Mouse (Mus musculus): Measurements from ENCODE around the gene Kcnq2.

DNA sequence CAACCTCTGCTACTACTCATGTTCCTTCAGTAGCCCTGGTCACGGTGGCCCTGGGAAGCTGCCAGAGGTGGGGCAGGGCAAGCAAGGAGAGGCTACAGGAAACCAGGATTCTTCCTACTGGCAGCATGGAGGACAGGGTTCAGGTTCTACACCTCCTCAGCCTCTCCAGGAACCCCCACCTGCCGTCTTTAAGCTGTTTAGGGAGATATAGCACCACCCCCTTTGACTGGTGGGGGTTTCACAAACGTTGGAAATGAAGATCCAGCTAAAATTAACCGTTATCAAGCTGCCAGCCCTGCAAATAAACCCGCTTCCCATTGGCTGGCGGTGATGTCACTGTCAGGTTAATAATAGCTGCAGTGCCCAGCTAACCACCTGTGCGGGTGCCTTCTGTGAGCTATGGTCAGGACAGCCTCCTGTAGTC is 24.0 kb upstream of the Kcnq2 start:
- TF ChIP-seq CTCF (IDR thresholded peaks at IDR 0.05; ENCODE audit: borderline replicate concordance, control insufficient read depth, extremely low read depth, insufficient read depth, low read length, poor library complexity) (no peak), POLR2A (IDR thresholded peaks at IDR 0.05; ENCODE audit: control insufficient read depth, extremely low read depth, insufficient read depth, low read length, poor library complexity) (no peak)
